Mouse (Mus musculus): ENCODE results near the gene Efhd1.

Gene Efhd1

DNA sequence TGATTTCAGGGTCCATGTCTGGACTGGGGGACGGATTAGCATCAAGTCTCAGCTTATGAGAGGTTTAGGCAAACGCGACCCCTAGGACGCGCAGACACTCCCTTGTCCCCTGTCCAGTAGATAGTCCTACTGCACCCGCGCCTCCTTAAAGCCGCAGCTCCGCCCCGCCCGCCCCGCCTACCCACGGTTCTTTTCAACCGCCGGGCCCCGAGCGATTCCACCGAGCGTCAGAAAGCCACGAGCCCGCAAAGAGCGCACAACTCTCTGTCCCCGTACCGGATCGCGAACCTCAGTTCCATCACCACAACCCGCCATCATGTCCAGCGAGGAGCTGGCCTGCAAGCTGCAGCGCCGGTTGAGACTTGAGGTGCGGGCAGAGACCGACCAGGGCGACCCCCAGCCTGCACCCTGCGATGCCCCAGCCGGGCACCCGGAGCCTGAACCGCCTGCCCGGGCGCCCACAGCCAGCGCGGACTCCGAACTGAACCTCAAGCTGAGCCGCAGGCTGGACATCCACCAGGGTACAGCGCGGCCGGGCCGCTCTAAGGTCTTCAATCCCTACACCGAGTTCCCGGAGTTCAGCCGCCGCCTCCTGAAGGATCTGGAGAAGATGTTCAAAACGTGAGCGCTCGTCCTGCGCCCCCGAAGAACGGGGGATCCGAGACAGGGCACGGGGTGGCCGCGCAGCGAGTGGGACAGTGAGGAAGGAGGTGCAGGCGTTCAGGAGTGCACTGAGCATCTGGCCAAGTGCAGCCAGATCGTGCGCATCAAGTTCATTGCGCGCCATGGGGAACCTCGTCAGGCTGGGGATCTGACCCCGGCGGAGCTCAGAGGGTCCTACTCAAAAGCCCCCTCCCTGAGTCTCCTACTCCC is at the start of gene Efhd1:
Efhd1 (plus strand) TSS at position 230 of the 873 bp plus-strand sequence.
- peak; percentile 5 to 31 for DNase-seq (ENCODE audit: low spot score in 2 of 2)

GRCm38 (mm10) chr1:87214748-87215147 is 49.4 kb upstream of the Efhd1 start:
- DNase-seq (ENCODE audit: low spot score in 2 of 2) = no peak

DNA sequence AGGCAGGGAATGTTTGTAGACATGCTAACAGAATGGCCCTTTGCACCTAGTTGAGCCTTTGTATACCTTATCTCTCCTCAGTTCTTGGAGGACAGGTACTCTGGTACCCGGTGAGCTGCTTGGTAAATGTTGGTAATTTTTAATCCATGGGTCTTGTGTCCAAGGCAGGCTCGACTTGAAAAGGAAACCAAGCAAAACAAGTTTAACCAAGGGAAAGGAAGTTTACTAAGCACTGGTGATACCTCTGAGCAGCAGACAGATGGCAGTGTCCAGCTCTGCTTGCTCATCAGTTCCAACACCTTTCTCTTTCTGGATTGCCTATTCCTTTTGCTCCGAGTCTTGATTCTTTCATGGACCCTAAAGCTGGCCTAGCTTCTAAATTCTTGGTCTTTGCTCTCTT is 46.2 kb upstream of the Efhd1 start:
- DNase-seq (ENCODE audit: low spot score in 2 of 2) = no peak

- DNase-seq (ENCODE audit: low spot score in 2 of 2) = no peak
These were observed 38.4 kb upstream of the Efhd1 start for GRCm38 (mm10) chr1:87225739-87226138.

- no peak for DNase-seq (ENCODE audit: low spot score in 2 of 2)
These were observed 37.6 kb upstream of the Efhd1 start for GRCm38 (mm10) chr1:87226409-87227159.

DNA sequence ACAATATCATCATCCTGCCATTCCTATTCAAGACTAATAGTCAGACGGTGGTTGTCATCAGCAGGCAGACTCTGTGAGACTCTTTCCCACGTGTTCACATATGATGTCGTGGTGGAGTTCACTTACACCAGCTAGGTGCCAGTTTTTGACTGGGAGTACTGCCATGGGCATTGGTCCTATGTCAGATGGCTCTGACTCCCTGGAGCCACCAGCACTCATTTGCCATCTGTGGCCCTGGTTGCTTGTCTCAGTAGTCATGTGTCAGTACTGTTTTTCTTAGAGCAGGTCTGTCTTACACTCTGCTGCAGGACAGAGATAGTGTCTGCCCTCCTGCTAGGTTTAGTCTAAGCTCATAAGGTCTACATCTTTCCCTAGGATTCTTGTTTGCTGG is 37.0 kb upstream of the Efhd1 start:
- DNase-seq (ENCODE audit: low spot score in 2 of 2) = no peak

DNA sequence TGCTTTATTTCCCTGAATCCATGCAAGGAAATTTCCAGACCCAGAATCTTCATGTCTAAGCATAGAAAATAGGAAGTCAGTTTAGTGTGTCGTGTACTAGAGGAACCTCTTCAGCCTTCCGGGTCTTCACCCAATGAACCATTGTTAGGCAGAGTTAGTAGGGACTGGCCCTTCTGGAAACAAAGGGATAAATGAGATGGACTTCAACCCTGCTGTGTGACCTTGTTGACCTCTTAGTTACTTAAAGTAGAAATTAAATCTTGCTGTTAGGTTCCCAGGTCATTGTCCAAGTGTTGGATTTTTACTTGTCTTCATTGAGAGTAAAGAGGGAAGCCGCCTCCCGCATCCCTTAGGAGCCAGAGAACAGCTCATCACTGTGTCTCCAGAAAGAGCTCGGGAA is 33.6 kb upstream of the Efhd1 start:
- DNase-seq (ENCODE audit: low spot score in 2 of 2) = no peak

DNA sequence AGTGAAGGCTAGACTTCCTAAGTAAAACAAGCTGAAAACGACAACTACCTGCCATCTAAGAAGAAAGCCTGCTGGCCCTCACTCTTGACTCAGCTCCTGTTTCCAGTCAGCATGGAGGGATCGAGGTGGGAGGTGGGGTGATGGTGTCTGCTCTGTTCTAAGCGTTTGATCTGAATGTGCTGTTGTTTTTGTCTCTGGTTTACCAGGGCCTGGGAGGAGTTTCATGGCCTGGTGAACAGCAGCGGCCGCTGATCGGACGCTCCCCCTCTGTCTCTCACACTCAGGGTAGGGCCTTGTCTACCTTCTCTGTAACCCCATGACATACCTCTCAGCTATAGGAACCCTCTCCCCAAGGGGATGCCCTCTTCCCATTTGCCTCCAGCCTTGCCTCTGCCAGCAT is 32.0 kb upstream of the Efhd1 start:
- no peak for DNase-seq (ENCODE audit: low spot score in 2 of 2)

GRCm38 (mm10) chr1:87239056-87239455 is 25.1 kb upstream of the Efhd1 start:
- no peak for DNase-seq (ENCODE audit: low spot score in 2 of 2)

GRCm38 (mm10) chr1:87243021-87243420 is 21.1 kb upstream of the Efhd1 start:
- no peak for DNase-seq (ENCODE audit: low spot score in 2 of 2)

- DNase-seq (ENCODE audit: low spot score in 2 of 2) = no peak
These were observed 18.7 kb upstream of the Efhd1 start for GRCm38 (mm10) chr1:87245430-87245829.

- peak; percentile 57 to 71 for DNase-seq (ENCODE audit: low spot score in 2 of 2)
These were observed 18.0 kb upstream of the Efhd1 start for GRCm38 (mm10) chr1:87245929-87246815.

DNA sequence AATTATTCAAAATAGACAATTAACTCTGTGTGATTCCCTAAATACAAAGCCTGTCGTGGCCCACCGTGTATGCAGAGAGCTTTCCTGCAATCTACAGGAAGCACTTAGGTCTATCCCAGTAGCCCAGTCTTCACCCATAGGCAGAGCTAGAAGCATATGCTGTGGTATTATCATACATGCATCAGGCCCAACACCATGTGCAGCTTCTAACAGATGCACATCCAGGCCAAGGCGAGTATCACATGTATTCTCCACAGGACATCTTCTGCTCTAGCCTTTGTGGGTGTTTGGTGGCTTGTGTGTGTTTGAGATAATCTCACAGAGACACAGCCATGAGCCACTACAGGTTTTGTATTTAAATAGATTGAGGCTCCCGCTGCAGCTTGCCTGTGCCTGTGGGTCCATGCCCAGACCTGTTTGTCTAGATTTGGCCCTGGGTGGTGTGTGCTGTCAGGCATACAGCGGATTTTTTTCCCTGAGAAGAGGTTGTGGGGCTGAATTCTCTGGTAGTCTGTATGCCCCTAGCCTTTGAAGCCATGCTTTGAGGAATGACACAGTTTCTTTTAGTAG is 12.0 kb upstream of the Efhd1 start:
- no peak for DNase-seq (ENCODE audit: low spot score in 2 of 2)

DNA sequence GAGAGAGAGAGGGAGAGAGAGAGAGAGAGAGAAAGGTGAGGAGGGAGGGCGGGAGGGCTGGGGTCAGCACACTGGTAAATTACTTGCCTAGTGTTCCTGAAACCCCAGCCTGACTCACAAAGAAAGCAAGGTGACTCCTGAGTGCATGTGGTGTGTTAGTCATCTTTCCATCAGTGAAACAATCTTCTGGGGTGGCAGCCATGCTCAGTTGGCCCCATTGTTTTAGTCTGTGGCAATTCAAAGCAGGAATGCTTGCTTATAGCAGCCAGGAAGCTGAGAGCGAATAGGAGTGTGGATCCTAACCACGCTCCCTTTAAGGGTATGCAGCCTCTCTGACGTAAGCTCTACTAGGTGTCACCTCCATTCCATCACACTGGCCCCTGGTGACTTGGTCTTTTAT is 9.0 kb upstream of the Efhd1 start:
- no peak for DNase-seq (ENCODE audit: low spot score in 2 of 2)

DNA sequence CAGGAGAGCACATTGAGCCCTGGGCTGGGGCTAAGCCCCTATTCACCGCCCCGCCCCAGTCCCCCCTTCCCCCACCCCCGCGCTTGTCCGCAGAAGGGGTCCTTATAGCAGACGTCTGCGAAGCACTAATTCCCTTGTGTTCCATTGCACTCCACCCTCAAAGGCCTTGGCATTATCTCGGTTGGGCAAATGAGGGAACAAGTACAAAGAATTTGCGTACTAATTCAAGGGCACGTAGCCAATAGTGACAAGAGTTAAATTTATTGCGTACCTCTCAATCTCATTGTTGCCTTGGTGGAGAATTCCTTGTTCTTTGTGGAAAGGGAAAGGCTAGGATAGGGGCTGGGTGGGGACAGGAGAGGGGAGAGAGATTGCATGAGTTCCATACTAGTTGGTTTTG is 6.5 kb upstream of the Efhd1 start:
- DNase-seq (ENCODE audit: low spot score in 2 of 2) = no peak

DNA sequence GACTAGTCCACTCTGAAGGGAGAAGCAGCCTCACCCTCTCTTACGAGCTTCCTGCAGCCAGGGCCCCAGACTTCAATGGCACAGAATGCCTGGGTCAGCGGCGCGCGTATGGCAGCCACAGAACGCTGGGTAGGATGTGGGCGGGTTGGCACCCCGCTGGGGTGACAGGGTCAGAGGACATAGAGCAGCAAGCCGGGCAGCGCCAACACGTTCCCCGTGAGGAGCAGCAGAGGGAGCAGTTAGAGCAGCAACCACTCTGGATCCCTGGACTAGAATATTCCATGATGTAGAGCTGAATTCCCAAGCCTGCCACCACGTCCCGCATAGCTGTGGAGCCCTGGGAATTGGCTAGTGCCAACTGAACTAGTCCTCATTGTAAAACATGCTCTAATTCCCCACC is 5.7 kb upstream of the Efhd1 start:
- DNase-seq (ENCODE audit: low spot score in 2 of 2) = peak in 1 of 2 experiments; percentile 24

GRCm38 (mm10) chr1:87259316-87259715 is 4.8 kb upstream of the Efhd1 start:
- DNase-seq (ENCODE audit: low spot score in 2 of 2) = no peak

DNA sequence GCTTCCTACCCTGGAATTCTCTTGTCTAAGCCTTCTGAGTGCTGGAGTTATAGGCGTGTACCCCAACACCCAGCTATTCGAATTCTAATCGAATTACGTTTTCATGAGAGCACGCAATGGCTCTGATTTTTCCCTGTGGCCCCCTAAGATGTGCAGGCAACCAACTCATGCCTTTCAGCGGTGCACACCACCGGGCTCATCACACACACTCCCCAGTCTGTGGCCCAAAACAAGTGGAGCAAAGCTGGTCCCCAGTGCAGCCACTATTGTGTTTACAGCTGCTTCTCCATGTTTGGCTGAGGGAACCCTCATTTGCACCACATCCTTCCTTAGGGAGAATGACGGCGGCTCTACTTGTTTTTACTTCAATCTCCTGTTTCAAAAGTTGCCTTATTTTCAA is 906 bp upstream of the Efhd1 start:
- no peak for DNase-seq (ENCODE audit: low spot score in 2 of 2)

DNA sequence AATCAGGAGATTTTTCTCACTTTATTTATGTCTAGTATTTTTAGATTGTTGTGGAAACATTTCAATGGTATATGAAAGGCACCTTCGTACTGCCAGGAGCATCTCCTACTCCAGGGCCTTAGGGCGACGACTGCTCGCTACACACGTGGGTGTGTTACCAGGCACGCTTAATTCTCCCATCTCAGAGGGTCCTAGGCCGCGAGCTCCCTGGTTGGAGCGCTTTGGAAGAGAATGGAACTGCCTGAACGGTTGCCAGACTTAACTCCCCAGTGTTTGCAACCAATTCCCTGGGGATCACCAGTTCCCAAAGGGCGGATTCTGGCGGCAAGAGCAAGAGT is 398 bp upstream of the Efhd1 start:
- DNase-seq (ENCODE audit: low spot score in 2 of 2) = no peak

GRCm38 (mm10) chr1:87265200-87265599 is 1.0 kb downstream of the Efhd1 start:
- no peak for DNase-seq (ENCODE audit: low spot score in 2 of 2)

- DNase-seq (ENCODE audit: low spot score in 2 of 2) = no peak
These were observed 2.3 kb downstream of the Efhd1 start for GRCm38 (mm10) chr1:87266296-87267090.
